Mouse (Mus musculus) cerebellum, adult 11-12 months (tissue): ENCODE data around the gene Ubqln4.

Source experiments
- DNase-seq: peaks from one replicate; pipeline ENCODE4 v3.0.0; 2022

Gene Ubqln4

DNA sequence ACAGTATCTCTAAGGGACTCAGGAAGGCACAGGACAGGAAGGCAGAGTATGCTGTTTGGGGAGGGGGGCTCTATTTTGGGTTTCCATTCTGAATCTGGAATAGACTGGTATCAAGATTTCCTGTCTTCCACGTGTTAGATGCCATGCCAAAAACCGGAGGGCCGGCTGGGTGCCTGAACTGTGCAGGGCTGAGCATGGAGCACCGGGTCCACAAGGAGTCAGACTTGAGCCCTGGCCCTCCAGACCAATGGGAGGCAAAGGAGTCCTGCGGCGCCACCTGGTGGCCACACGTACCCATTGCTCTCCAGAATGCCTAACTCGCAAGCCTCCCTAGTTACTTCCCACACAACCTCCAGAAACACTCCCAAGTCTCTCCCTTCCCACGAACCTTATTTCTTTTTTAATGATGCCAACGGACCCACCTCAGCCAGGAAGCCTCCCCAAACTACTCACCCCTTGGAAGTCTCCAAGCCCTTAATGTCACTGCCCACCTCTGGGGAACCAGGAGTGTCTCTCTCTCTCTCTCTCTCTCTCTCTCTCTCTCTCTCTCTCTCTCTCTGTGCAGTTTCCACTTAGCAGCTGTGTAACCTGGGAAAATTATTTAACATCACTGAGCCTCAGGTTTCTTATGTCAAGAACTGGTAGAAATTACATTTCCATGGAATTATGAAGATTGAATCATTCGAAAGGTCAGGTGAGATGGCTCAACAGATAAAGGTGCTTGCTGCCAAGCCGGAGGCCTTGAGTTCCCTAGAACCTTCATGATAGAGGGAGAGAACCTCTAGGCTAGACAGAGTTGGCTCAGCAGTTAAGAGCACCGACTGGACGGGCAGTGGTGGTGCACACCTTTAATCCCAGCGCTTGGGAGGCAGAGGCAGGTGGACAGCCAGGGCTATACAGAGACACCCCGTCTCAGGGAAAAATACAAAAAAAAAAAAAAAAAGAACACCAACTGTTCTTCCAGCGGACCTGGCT, 27.1 kb upstream of the Ubqln4 start:
- DNase-seq: peak; percentile 86

DNA sequence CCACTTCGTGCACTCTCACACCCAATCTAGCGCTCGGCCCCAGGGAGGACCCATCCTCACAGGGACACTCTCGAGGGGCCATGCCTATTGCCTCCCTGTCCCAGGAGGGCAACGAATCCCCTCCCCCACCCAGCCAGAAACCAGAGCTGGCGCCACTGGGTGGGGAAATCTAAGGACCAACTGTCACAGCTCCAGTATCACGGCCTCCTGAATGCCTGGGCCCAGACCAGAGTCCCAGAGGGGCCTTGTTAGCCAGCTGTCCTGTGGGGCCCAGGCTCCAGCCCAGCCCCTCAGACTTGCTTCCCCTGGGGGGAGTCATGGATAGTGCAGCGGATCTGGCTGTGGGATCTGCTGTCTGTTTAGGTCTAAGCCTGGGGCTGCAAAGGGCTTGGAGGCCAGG, 26.0 kb upstream of the Ubqln4 start:
- no peak for DNase-seq

DNA sequence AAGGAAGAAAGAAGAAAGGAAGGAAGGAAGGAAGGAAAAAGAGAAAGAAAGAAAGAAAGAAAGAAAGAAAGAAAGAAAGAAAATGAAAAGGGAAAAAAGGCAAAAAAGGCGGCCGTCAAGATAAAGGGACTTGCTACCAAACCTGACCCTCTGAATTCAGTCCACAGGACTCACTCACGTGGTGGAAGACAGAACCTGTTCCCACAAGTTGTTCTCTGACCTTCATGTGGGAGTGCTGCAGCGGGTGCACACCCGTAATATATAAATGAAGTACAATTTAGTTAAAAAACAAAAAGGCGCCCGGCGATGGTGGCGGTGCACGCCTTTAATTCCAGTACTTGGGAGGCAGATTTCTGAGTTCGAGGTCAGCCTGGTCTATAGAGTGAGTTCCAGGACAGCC, 24.9 kb upstream of the Ubqln4 start:
- no peak for DNase-seq

DNA sequence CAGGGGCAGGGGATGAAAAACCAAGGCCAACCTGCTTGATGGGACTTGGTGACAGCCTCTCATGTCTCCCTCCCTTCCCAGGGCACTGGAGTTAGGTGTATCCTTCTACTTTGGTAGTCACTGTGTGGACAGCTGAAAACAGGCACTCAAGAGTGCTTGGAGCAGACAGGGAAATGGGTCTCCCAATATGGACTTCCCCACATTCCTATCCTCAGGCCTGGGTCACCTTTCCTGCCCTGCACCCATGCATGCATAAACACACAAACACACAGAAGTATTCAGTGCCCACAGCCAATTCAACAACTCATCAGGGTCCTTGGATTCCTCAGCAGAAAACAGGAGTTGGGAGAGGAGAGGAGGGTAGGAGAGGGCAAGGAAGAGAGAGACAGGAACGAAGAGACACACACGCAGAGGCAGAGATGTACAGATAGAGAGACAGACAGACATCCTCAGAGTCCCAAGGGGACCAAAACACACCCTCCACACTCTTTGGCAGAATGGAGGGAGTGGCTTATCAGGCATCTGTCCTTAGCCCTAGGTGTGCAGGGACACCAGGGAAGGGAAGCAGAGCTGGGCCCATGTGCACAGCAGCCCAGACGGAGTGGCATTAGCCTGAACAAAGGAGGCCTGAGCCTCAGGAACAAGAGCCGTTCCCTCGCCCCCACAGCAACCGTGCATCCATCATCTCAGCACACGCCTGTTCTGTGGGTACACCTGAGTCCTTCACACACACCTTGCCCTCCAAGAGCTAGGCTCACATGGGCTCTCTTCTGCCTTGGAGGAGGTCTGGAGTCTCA, 24.2 kb upstream of the Ubqln4 start:
- no peak for DNase-seq

DNA sequence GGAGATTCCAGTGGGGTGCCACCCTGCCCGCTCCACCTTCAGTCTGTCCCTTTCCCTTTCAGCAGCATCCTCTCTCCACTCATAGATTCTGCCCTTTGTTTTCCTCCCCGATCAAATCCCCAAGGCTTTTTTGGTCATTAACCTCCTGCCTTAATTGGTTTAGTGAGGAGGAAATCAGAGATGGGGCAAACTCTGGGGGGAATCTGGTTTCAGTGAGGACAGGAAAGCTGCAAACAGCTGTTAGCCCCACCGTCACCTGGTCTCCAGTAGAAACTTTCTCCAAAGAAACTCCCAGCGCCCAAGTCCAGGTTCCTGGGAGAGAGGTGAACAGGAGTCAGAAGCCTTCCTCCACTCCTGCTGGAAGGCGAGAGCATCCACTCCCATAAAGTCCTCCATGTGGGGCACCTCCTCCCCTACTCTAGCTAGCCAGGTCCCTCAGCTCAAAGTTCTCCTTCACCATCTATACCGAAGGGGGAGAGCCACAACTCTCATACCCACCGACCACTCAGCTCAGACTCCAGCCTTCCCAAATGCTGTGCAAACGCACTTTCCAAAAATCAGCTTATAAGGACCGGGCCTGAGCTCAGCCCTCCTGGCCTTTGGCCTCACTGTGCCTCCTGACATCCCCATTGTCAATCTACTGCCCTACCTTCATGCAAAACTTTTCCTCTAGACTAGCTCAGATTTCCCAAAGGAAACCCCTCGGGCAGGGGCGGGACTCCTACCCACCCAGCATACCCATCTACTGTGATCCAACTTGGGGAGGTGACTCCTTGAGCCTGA, 23.3 kb upstream of the Ubqln4 start:
- no peak for DNase-seq

DNA sequence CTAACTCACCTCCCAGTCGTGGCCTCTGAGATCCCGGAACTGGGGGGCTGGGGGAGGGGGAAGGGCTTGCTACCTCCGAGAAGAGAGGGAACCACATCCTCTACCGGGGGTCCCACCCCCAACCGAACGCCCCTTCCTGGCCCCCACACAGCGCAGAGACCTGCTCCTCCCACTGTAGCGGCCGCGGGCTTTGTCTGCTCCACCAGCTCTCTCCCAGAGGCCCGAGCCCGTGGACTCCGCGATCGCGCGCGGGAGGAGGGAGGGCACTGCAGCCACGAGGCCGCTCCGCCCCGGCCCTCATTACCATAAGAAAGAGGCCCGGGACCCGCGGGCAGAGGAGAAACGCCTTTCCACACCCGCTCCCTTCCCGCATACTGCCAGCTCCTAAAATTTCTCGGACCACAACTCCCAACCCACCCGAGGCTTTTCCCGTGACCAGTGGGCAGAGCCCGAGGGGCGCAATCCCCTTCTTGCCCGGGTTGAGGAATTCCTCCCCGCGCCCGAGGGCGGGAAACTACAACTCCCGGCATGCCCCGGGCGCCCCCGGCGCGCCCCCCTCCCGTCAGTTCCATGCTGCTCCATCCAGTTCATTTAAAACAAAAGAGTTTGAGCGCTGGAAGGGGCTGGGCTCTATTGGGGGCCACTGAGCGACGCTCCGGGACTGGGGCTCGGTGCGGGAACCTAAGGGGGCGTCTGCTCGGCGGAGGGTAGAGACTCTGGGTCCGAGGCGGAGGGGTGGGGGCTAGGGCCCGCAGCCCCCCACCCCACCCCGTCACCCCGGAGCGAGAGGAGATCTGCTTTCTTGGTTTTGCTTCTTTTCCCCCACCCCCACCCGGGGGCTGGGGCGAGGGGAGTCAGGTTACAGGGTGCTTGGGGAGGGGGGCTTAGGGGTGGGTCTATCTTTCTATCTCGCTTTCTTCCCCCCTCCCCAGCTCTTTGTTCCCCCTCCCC, 21.9 kb upstream of the Ubqln4 start:
- peak; percentile 86 for DNase-seq

DNA sequence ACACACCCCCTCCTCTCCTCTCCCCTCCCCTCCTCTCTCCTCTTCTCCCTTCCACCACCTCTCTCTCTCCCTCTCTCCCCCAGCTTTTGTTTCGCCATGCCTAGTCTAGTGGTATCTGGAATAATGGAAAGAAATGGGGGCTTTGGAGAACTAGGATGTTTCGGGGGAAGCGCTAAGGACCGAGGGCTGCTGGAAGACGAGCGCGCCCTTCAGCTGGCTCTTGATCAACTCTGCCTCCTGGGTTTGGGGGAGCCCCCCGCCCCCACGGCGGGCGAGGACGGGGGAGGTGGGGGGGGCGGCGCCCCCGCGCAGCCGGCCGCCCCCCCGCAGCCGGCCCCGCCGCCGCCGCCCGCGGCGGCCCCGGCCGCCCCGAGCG, 21.3 kb upstream of the Ubqln4 start, which contains the start of gene Mex3a:
TSS of gene Mex3a (plus strand) at position 97 of the 376 bp plus-strand sequence.
- no peak for DNase-seq

DNA sequence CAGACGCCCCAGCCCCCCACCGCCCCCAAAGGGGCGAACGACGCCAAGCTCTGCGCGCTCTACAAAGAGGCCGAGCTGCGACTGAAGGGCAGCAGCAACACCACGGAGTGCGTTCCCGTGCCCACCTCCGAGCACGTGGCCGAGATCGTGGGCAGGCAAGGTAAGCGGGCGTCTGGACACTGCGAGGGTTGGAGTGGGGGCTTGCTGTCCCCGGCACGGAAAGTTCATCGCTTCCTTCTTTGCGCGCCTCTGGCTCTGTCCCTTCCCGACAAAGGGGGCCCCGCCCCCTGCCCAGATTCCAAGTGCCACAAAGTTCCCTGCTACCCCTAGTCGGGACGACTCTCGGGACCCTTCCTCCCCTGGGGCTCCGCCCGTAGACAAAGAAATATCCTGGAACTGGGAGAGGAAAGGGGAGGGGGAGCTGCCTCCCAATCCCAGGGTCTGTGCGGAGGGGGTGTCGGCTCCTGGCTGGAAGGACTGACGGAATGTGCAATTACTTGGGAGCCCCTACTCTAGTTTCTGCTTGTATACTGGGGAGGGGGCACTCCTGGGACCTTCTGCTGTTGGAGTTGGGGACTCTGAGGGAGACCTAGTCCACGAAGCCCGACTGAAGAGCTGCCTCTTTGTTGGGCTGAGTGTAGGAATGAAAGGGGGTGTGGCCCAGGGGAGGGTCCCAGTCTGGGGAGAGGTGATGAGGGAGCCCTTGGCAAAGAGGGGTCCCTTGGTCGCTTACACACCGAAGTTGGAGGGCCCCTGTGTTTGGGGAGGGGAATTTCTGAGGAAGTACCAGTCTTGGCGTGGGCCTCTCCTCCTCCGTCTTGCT, 20.7 kb upstream of the Ubqln4 start:
- peak; percentile 70 for DNase-seq

DNA sequence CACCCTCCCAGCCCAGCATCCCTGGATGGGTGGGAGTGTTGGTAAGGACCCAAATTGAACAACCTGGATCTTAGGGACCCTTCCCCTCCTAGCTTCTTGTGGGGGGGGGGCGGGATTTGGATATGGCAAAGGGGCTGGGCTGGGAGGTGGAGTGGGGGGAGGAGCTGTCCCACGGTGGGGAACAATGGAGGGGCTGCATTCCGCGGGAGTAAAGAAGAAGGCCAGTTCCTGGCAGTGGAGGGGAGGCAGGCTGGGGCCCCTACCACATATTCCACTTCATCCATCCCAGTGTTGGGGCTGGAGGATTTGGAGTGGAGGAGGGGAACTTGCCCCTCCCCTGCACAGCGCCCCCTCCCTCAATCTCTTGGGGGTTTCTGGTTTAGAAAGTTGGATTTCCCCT, 19.9 kb upstream of the Ubqln4 start:
- peak; percentile 39 for DNase-seq

DNA sequence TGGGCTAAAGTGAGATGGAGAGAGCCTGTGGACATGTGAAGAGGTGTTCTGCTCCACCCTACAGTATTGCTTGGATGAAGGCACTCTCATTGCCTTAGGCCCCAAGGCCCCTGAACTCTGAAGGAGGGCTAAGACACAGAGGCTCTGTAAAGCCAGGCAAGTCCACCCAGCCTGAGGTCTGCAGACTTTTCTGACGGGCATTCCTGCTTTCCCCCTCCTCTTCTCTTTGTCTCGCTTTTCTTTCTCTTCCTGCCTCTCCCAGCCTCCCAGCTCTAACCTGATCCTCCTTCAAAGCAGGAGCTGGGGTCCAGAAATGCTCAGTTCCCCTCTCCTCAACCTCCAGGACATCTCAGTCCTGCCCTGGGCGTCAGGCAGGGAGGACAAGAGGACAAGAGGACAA, 18.6 kb upstream of the Ubqln4 start:
- no peak for DNase-seq

DNA sequence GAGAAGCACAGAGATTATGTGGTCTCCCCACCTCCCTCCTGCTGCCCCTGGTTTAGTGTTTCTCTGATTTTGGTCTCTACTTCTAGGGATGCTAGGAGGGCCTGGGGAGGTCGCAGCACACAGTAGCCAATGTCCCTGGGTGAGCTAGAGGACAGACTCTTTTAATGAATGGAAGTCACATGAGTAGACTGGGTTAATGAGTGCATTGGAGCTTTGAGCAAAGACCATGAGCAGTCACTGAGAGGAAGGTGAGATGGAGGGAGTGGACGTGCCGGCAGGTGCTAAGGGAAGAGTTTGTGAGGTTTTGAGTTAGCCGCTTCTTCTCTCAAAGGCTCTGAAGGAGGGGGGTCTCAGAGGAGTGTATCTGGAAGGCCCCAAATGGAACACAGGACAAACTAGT, 18.0 kb upstream of the Ubqln4 start:
- DNase-seq: no peak

DNA sequence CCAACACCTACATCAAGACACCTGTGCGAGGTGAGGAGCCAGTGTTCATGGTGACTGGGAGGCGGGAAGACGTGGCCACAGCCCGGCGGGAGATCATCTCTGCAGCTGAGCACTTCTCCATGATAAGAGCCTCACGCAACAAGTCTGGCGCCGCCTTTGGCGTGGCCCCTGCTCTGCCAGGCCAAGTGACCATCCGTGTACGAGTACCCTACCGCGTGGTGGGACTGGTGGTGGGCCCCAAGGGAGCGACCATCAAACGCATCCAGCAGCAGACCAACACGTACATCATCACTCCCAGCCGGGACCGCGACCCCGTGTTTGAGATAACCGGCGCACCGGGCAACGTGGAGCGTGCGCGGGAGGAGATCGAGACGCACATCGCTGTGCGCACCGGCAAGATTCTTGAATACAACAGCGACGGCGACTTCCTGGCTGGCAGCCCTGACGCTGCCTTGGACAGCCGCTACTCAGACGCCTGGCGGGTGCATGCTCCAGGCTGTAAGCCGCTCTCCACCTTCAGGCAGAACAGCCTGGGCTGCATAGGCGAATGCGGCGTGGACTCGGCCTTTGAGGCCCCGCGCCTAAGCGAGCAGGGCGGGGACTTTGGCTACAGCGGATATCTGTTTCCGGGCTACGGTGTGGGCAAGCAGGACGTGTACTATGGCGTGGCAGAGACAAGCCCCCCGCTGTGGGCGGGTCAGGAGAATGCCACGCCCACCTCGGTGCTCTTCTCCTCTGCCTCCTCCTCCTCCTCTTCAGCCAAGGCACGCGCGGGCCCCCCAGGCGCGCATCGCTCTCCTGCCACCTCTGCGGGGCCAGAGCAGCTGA, 17.2 kb upstream of the Ubqln4 start:
- peak; percentile 88 for DNase-seq

DNA sequence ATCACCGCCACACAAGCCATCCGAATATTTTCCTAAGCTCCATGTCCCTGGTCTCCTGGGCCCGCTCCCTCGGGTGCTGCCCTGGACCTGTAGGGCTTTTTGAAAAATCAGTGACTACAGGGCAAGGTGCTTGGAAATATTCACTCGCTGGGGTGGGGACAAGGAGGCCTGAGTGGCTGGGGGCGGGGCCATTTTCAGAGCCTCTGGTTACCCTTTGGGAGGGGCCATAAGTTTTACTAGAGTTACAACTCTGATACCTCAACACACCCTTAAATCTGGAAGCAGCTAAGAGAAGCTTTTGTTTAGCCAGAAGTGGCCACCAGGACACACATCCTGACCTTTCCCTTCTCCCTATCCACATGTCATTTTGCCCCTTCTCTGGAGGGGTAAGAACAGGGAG, 16.4 kb upstream of the Ubqln4 start:
- no peak for DNase-seq

DNA sequence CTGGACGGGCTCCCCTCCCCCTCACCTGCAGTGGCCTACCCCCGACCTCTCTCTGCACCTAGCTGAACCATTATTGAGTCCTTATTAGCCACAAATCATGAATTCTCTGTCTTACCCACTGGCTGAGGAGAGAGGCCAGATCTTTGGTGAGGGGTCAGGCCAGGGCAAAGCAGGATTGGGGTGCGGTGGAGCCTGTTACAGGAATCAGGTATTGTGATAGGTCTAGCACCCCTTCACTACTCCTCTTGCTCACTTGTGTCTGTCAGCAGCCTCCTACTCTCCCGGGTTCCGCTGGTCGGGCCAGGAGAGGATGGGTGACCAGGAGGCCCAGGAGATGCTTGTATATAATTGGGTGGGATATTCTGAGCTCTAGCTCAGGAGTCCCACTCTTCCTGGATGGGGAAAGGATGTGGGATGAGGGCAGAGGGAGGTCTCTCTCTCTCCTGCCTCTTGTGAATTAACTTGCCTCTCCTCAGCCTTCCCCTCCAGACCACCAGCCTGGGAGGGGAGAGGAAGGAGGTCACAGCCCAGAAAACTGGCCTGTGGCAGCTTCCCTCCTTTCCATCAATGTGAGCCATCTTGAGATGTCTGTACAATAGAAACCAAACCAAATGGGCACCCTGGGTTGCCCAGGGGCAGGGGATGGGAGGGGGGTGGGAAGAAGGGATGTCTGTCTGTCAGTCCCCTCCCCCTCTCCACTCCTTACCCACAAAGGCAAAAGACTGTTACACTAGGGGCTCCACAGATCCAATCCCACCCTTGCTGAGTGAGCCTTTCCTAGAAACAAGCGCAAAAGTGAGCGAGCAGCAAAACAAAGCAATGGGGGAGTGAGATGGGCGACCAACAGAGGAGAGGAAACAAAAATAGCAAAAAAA, 15.1 kb upstream of the Ubqln4 start:
- no peak for DNase-seq

DNA sequence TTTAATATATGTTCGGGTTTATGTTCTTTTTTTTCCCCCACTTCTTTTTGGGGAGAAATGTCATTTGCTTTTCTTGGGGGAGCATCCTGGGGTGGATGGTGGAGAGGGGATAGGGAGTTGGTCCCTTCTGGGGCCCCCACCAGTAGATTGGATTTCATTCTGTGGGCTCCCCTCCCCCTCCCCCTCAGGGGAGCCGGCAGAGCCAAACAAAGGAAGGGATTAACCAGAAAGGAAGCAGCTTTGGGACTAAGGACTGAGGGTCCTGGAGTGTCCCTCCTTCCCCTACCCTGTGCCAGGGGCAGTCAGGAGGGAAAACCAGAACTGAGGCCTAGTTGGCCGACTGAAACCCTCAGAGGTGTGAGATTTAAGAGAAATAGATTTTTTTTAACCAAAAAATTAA, 14.2 kb upstream of the Ubqln4 start:
- DNase-seq: no peak

DNA sequence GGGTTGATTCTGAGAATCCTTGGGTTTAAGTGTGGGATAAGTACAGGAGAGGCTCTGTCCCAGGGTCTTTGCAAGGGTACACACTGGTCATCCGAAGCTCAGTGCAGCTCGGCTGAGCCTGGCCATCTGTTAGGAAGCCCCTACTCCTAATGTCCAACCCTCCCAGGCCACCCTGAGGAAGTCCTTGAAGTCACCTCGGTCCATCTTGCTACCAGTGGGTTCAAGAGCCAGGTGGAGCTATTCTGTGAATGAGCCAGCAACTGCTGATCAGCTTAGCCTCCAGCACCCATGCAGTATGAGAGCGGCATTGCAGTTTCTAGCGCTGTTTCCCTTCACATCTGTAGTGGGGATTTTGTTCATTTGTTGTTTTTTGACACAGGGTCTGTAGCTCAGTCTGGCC, 13.5 kb upstream of the Ubqln4 start:
- DNase-seq: no peak

DNA sequence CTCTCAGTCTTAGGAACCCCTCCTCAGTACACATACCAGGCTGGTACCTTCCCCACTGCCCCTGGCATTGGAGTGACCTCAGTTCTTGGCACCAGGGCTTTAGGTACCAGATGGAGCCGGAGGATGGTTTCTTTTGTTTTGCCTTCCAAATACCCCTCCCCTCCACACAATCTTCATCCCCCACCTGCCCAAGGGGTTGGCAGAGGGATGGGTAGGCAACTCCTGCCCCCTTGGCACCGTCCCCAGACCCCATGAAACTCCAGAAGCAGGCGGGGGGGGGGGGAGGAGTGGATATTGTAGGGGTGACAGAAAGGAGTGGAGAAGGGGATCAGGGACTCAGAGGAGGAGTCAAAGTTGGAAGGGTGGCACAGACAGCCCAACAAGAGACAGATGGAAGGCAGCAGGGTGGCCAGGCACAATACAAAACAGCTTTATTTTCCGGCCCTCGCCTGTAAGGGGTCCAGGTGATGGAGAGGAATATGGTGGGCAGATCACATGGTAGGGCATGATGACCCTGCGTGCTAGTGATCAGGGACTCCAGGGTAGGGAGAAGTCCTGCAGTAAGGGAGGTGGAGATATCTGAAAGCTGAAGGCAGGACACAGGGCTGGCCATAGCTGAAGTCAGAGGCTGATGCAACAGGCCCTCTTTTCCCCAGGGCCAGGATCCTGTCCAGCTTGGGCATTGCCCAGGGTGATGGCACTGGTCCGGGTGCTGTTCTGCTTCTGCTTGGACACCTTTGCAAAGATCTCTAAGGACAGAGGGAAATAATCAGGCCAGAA, 11.7 kb upstream of the Ubqln4 start:
- peak; percentile 63 for DNase-seq

DNA sequence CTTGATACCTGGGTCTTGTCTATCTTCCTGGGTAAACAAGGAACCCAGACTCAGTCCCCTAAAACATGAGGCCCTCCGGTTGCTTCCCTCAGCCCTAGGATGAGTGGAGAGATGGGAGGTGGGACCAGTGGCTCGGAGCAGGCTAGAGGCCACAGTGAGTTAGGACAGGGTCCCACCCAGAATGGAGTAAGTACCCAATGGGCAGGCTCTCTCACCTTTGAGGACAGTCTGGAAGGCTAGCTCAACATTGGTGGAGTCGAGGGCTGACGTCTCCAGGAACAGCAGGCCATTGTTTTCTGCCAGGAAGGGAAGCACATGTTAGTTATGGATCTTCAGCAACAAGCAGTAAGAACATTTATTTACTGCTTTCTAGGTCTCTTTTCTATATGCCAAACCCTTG, 11.1 kb upstream of the Ubqln4 start:
- no peak for DNase-seq
